Mouse (Mus musculus) liver, embryonic 16.5 days (tissue): Measurements from ENCODE around the gene Aktip. TPM values are rescaled to one million over a fixed set of nuclear protein-coding genes. Genes with fewer than 3 reads are reported as not detected.

Source experiments
- ATAC-seq: fragments of 200-750 bp; cut with Nextera tagmentation; 2 replicates; pipeline ENCODE4 v1.8.0; 2017; ENCODE audit warnings: low read depth, mild to moderate bottlenecking, moderate number of reproducible peaks, moderate library complexity
- H3K27ac ChIP-seq: fragments of 300-500 bp; sonication (generic); 2 replicates; pipeline ENCODE4 v1.5.1; 2014; ENCODE audit warnings: mild to moderate bottlenecking, low read length
- H3K27me3 ChIP-seq: fragments of 300-500 bp; sonication (generic); 2 replicates; pipeline ENCODE4 v1.6.1; 2014; ENCODE audit warnings: low read depth, low read length, mixed read lengths; ENCODE audit not compliant: control insufficient read depth, insufficient read depth
- H3K36me3 ChIP-seq: fragments of 300-500 bp; sonication (generic); 2 replicates; pipeline ENCODE4 v1.6.1; 2014; ENCODE audit warnings: mild to moderate bottlenecking; ENCODE audit not compliant: control insufficient read depth, insufficient read depth
- H3K4me1 ChIP-seq: fragments of 300-500 bp; sonication (generic); 2 replicates; pipeline ENCODE4 v1.6.1; 2014; ENCODE audit warnings: low read depth, low read length, mixed read lengths; ENCODE audit not compliant: control insufficient read depth
- H3K4me2 ChIP-seq: fragments of 300-500 bp; sonication (generic); 2 replicates; pipeline ENCODE4 v1.6.1; 2014; ENCODE audit warnings: low read depth, low read length, mixed read lengths
- H3K4me3 ChIP-seq: fragments of 300-500 bp; sonication (generic); 2 replicates; pipeline ENCODE4 v1.5.1; 2014; ENCODE audit warnings: low read depth, mild to moderate bottlenecking, low read length
- H3K9ac ChIP-seq: fragments of 300-500 bp; sonication (generic); 2 replicates; pipeline ENCODE4 v1.6.1; 2014; ENCODE audit warnings: low read depth, low read length
- H3K9me3 ChIP-seq: fragments of 300-500 bp; sonication (generic); replicated peaks from 2 replicates; pipeline ENCODE4 v1.6.1; 2016; ENCODE audit warnings: low read length; ENCODE audit not compliant: control insufficient read depth
- WGBS: fragments of 180-500 bp; shearing (Covaris S2); extraction: QIAGEN DNeasy Blood & Tissue Kit; methylation state at CpG from one replicate; pipeline ENCODE4 v1.1.7; 2014; ENCODE audit not compliant: insufficient replicate concordance; 5-methylcytosine and 5-hydroxymethylcytosine counted together
- polyA plus RNA-seq: library from polyadenylated mRNA; unstranded; fragments of >200 nt; fragmentation: Nextera tagmentation; extraction: Ambion mirVana; gene quantifications from 2 replicates; pipeline ENCODE4 v1.2.1, GENCODE M21; 2015

Gene Aktip
- polyA plus RNA-seq, 1 experiment from 2014 or later = 7.7 TPM

DNA sequence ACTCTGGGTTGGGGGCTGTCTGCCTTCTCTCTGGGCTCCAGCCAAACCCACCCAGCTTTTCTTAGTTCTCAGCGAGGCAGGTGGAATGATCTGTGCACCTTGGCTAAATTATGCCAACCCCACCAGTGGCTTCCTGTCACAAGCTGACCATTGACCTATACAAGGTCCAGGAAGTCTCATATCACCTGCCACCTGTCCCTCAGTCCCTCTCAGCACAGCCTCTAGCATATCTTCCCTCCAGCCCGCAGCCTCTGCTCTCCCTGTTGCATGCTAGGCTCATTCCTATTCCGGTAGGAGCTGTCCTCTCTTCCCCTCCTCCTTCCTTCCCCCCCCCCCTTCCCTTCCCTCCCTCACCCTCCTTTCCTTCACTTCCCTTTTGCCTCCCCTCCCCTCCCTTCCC lies 50.5 kb downstream of the Aktip start:
- Histone ChIP-seq H3K9ac (no peak overlapping the region), H3K4me2 (no peak overlapping the region), H3K27me3 (no peaks in the 10 kb centered on the region), H3K27ac (no peak overlapping the region), H3K9me3 (no peaks in the 10 kb centered on the region), H3K36me3 (no peaks in the 10 kb centered on the region), H3K4me1 (no peaks in the 10 kb centered on the region), H3K4me3 (no peak overlapping the region)
- ATAC-seq = no peak
- 57% methylated on average over 3 of the region's 3 CpGs for WGBS

DNA sequence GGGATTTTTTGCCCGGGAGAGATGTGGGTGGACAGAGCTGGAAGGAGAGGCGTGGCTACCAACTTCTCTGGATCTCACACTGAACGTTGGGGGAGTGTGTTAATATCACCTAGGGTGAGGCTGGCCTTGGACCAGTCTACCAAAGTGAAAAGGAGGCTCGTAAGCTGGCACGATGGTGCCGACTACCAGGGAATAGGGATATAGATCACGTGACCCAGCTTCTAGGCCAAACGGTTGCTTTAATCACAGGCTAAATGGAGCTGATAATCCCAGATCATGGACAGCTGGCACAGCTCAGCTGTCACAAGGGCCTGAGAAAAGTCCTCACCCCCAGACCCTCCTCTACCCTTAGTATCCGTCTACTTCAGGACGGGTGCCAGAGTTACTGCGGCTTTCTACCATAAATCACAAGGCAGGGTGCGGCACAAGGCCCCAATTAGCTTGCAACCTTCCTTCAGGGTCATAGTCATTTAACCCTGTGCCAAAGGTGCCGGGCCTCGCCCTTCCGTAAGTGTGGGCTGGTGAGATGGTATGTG lies 51.1 kb downstream of the Aktip start:
- WGBS = 73% methylated on average over 15 of the region's 15 CpGs

GRCm38 (mm10) chr8:91147715-91148114 lies 52.1 kb downstream of the Aktip start:
- no peaks in the 10 kb centered on the region for H3K4me1 ChIP-seq
- no peak overlapping the region for H3K27ac ChIP-seq
- no peaks in the 10 kb centered on the region for H3K36me3 ChIP-seq
- H3K4me3 ChIP-seq = no peak overlapping the region
- H3K9me3 ChIP-seq = no peaks in the 10 kb centered on the region
- no peak for ATAC-seq
- H3K27me3 ChIP-seq = no peaks in the 10 kb centered on the region
- H3K4me2 ChIP-seq = no peak overlapping the region
- WGBS = 7% methylated on average over 6 of the region's 6 CpGs
- no peak overlapping the region for H3K9ac ChIP-seq

More for the DNA sequence above, 51.1 kb downstream of the Aktip start:
- H3K27me3 ChIP-seq = no peaks in the 10 kb centered on the region
- H3K9ac ChIP-seq = no peak overlapping the region
- no peaks in the 10 kb centered on the region for H3K9me3 ChIP-seq
- H3K4me1 ChIP-seq = no peaks in the 10 kb centered on the region
- H3K36me3 ChIP-seq = no peaks in the 10 kb centered on the region
- no peak overlapping the region for H3K27ac ChIP-seq
- no peak for ATAC-seq
- no peak overlapping the region for H3K4me3 ChIP-seq
- H3K4me2 ChIP-seq = no peak overlapping the region

DNA sequence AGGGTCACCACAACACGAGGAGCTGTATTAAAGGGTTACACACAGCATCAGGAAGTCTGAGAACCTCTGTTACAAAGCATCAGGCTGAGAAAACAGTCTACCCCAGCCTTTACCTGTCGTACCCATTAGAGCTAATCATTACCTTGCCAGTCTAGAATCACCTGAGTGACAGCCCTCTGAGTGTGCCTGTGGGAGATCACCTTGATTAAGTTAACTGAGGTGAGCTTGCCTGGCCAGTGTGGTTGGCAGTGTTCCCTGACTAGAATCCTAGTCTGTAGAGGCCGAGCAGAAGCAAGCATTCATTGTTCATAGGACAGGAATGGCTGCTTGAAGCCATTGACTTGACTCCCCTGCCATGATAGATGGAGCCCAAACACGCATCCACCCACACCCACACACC lies 58.9 kb downstream of the Aktip start:
- 60% methylated on average over 4 of the region's 4 CpGs for WGBS
- Histone ChIP-seq H3K27ac (no peak overlapping the region), H3K4me1 (no peaks in the 10 kb centered on the region), H3K9me3 (no peaks in the 10 kb centered on the region), H3K9ac (no peak overlapping the region), H3K4me2 (no peak overlapping the region), H3K27me3 (no peaks in the 10 kb centered on the region), H3K4me3 (no peak overlapping the region), H3K36me3 (no peaks in the 10 kb centered on the region)
- no peak for ATAC-seq

DNA sequence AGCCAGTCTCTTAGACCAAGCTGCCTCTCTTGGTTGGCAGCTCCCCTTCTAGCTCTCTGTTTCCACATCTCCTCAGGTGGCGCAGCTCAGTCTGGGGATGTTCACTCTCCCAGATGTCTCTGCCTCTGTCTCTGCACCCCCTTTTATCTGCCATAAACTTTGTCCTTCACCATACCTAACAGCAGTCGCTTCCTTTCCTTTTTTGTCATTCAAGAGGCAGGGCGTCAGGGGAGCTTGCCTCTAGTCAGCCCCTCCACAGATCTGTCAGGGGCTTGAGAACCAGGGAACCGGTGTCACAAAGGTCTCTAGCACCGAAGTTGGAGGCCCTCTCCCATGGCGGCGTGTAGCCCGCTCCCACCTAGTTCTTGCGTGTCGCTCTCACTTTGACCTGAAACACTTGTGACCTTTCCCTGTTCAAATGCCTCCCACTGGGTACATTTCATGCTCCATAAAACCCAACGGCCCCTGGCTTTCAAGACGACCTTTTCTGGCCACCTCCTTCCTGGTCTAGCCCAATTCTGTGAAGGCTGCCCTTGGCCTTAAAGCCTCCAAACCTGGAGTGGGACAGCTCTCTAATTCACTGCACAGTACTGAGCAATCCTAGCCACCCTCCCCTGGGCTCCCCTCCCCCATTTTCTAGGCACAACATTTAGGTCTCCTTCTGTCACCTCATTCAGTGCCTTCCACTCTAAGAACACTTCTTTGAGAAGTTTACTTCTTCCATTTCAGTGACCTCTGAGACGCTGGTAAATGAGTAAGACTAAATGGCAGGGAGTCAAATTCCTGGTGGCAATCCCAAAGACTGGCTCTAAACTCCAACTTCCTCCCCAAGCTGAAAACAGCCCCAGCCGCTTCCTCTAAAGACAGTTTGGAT lies 64.2 kb downstream of the Aktip start:
- 63% methylated on average over 14 of the region's 14 CpGs for WGBS
- Histone ChIP-seq H3K4me3 (no peak overlapping the region), H3K27ac (no peak overlapping the region), H3K4me1 (peaks cover 17% of the 10 kb centered on the region), H3K4me2 (no peak overlapping the region), H3K36me3 (no peaks in the 10 kb centered on the region), H3K9me3 (no peaks in the 10 kb centered on the region), H3K27me3 (no peaks in the 10 kb centered on the region), H3K9ac (no peak overlapping the region)
- ATAC-seq = no peak

GRCm38 (mm10) chr8:91134659-91135058 lies 65.1 kb downstream of the Aktip start:
- 63% methylated on average over 12 of the region's 12 CpGs for WGBS
- no peak overlapping the region for H3K27ac ChIP-seq
- H3K9ac ChIP-seq = no peak overlapping the region
- peaks cover 17% of the 10 kb centered on the region for H3K4me1 ChIP-seq
- peak overlapping the region; percentile 80 for H3K4me3 ChIP-seq
- H3K36me3 ChIP-seq = no peaks in the 10 kb centered on the region
- no peaks in the 10 kb centered on the region for H3K27me3 ChIP-seq
- peak overlapping the region; percentile 92 for H3K4me2 ChIP-seq
- no peaks in the 10 kb centered on the region for H3K9me3 ChIP-seq
- no peak for ATAC-seq

DNA sequence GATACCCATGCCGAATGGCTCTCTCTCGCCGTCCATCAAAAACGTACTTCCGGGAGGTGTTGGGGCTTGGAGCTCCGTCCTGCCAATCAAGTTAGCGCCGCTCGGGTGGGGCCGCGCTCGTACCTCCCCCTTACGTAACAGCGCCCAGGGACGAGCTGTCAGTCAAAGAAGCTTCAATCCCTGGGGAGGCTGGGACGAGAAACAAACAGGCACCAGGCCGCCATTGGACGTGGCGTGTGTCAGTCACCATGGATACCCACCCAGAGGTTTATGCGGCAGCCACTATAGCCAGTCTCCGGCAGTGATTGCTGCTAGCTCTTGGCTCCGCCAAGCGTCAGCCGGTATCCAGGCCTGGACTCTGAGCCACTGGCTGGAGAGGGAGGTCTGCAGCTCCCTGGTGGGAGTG lies 65.7 kb downstream of the Aktip start:
- H3K27me3 ChIP-seq = no peaks in the 10 kb centered on the region
- no peaks in the 10 kb centered on the region for H3K9me3 ChIP-seq
- H3K4me1 ChIP-seq = peaks cover 17% of the 10 kb centered on the region
- H3K36me3 ChIP-seq = no peaks in the 10 kb centered on the region
- ATAC-seq = peak; percentile 98
- H3K4me2 ChIP-seq = peak overlapping the region; percentile 92
- 0% methylated on average over 24 of the region's 24 CpGs for WGBS
- peak overlapping the region; percentile 80 for H3K4me3 ChIP-seq
- H3K9ac ChIP-seq = peak overlapping the region; percentile 58
- no peak overlapping the region for H3K27ac ChIP-seq

DNA sequence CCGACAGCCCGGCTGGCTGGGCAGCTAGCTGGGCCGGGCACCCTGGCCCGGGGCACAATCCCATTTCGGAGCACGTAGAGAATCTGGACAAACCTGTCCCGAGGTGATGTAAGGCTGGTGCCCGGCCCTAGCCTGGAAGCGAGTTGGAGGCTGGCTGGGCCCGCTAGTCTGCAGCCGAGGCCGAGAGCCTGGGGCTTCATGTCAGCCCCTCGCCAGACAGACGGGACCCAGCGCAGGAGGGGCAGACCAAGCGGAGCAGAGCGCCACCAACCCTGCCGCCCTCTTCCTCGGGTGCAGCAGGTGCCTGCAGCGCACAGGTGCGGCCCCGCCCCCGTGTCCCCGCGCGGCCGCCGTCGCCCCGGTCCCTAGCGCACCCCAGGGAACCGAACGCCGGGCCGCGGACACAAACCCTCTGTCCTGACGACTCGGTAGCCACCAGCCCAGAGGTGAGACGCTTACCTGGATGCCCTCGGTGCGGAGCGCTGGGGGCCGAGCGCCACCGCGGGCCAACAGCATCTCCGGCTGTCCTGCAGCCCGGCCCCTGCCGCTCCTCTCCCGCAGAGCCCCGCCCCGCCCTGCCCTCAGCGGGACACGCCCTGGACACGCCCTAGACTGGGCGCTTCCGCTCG lies 66.2 kb downstream of the Aktip start:
- peak; percentile 45 for ATAC-seq
- under 1% methylated on average over 58 of the region's 58 CpGs for WGBS
- Histone ChIP-seq H3K4me2 (peak overlapping the region; percentile 92), H3K27me3 (no peaks in the 10 kb centered on the region), H3K27ac (no peak overlapping the region), H3K4me1 (peaks cover 17% of the 10 kb centered on the region), H3K36me3 (no peaks in the 10 kb centered on the region), H3K9me3 (no peaks in the 10 kb centered on the region), H3K9ac (peak overlapping the region; percentile 65), H3K4me3 (peak overlapping the region; percentile 80)

DNA sequence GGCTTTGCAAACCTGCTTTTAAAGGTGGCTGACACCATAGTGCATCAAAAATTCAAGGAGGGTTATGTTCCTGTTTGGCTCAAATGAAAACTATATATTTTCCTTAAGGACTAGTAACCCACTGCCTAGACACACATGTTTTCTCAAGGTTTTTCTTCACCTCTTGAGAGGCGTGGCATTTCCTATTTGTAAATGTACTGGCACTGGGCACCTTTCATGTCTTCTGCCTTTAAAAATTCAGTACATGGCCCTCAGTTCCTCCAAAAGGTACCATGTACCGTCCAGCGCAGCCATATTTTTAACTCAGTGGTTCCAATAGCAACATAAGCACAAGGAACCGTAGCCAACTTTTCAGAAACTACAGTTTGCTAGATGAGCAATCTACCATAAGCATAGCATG lies 67.0 kb downstream of the Aktip start:
- H3K4me1 ChIP-seq = peaks cover 17% of the 10 kb centered on the region
- WGBS = 67% methylated on average over 4 of the region's 4 CpGs

More for the DNA sequence above, 67.0 kb downstream of the Aktip start:
- Histone ChIP-seq H3K4me3 (no peak overlapping the region), H3K27ac (no peak overlapping the region), H3K27me3 (no peaks in the 10 kb centered on the region), H3K4me2 (peak overlapping the region; percentile 92; the same call in 1 of the 2 replicates), H3K36me3 (no peaks in the 10 kb centered on the region), H3K9ac (no peak overlapping the region), H3K9me3 (no peaks in the 10 kb centered on the region)
- no peak for ATAC-seq
